Mouse (Mus musculus) liver, embryonic 13.5 days (tissue): ENCODE measurements around the gene Uncx. TPM values are rescaled to one million over a fixed set of nuclear protein-coding genes. Genes with fewer than 3 reads are reported as not detected.
"Not testable (repeated sequence)": the region's sequence is repeated elsewhere in the genome, so short reads cannot be mapped to it uniquely, and the experiment has no call there.

Experiments
- ATAC-seq: fragments of 200-750 bp; cut with Nextera tagmentation; 2 replicates; pipeline ENCODE4 v1.8.0; 2017; ENCODE audit warnings: low read depth, mild to moderate bottlenecking, moderate number of reproducible peaks, moderate library complexity
- DNase-seq: peaks from one replicate; pipeline ENCODE4 v3.0.0; 2022
- H3K27ac ChIP-seq: fragments of 300-500 bp; sonication (generic); 2 replicates; pipeline ENCODE4 v1.5.1; 2015; ENCODE audit warnings: moderate library complexity, mild to moderate bottlenecking, inconsistent platforms
- H3K27me3 ChIP-seq: fragments of 300-500 bp; sonication (generic); 2 replicates; pipeline ENCODE4 v1.6.1; 2015; ENCODE audit warnings: mild to moderate bottlenecking, inconsistent platforms
- H3K36me3 ChIP-seq: fragments of 300-500 bp; sonication (generic); 2 replicates; pipeline ENCODE4 v1.6.1; 2015; ENCODE audit warnings: mild to moderate bottlenecking, inconsistent platforms
- H3K4me1 ChIP-seq: fragments of 300-500 bp; sonication (generic); replicated peaks from 2 replicates; pipeline ENCODE4 v1.6.1; 2015; ENCODE audit warnings: inconsistent platforms
- H3K4me2 ChIP-seq: fragments of 300-500 bp; sonication (generic); 2 replicates; pipeline ENCODE4 v1.6.1; 2015; ENCODE audit warnings: inconsistent platforms, mild to moderate bottlenecking, moderate library complexity
- H3K4me3 ChIP-seq: fragments of 300-500 bp; sonication (generic); replicated peaks from 2 replicates; pipeline ENCODE4 v1.5.1; 2015; ENCODE audit warnings: mild to moderate bottlenecking, inconsistent platforms
- H3K9ac ChIP-seq: fragments of 300-500 bp; sonication (generic); 2 replicates; pipeline ENCODE4 v1.6.1; 2015; ENCODE audit warnings: mild to moderate bottlenecking, inconsistent platforms
- H3K9me3 ChIP-seq: fragments of 300-500 bp; sonication (generic); replicated peaks from 2 replicates; pipeline ENCODE4 v1.6.1; 2016; ENCODE audit warnings: inconsistent platforms
- whole genome bisulfite sequencing: fragments of 180-500 bp; shearing (Covaris S2); methylation state at CpG from one replicate; pipeline ENCODE4 v1.1.7; 2015; ENCODE audit not compliant: insufficient replicate concordance; 5-methylcytosine and 5-hydroxymethylcytosine counted together
- polyA plus RNA-seq: library from polyadenylated mRNA; unstranded; fragments of >200 nt; fragmentation: Nextera tagmentation; extraction: Ambion mirVana; gene quantifications from 2 replicates; pipeline ENCODE4 v1.2.1, GENCODE M21; 2015

Gene Uncx
- polyA plus RNA-seq, 1 experiment from 2014 or later: not detected

GRCm38 (mm10) chr5:139590682-139591360, 47.5 kb downstream of the Uncx start:
- not testable (repeated sequence) for ATAC-seq, H3K4me3 ChIP-seq, DNase-seq, H3K4me1 ChIP-seq, H3K9ac ChIP-seq, H3K27ac ChIP-seq, H3K9me3 ChIP-seq, H3K36me3 ChIP-seq, H3K4me2 ChIP-seq
- H3K27me3 ChIP-seq: peaks cover 56% of the 10 kb centered on the region
- WGBS: 27% methylated on average over 6 of the region's 6 CpGs

- 66% methylated on average over 3 of the region's 3 CpGs for WGBS
- ATAC-seq: no peak
- no peak overlapping the region for H3K9ac ChIP-seq
- H3K27me3 ChIP-seq: peaks cover 54% of the 10 kb centered on the region
- DNase-seq: no peak
- H3K36me3 ChIP-seq: no peaks in the 10 kb centered on the region
- H3K27ac ChIP-seq: no peak overlapping the region
- no peaks in the 10 kb centered on the region for H3K4me1 ChIP-seq
- no peak overlapping the region for H3K4me3 ChIP-seq
- no peak overlapping the region for H3K4me2 ChIP-seq
- no peaks in the 10 kb centered on the region for H3K9me3 ChIP-seq
Measured at GRCm38 (mm10) chr5:139592011-139592410, 48.7 kb downstream of the Uncx start.

DNA sequence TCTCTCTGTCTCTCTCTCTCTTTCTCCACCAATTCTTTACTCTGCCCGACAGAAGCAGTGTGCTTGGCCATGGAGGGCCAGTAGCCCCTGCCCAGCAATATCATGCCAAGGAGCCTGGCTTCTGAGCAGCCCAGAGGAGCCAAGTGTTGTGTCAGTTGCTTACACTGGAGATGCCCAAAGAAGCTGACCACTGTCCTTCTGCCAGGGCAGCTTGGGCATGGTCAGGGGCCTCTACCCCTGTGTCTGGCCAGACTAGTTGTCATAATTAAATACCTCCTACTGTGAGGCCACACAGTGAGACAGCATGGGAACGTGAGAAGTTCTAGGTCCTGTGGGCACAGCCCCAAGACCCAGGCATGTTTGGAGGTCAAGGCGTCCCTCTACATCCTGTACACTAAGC, 49.6 kb downstream of the Uncx start:
- DNase-seq (no peak), ATAC-seq (no peak)
- H3K9ac ChIP-seq: no peak overlapping the region
- H3K4me1 ChIP-seq: no peaks in the 10 kb centered on the region
- no peaks in the 10 kb centered on the region for H3K36me3 ChIP-seq
- H3K4me3 ChIP-seq: no peak overlapping the region
- WGBS: 53% methylated on average over 3 of the region's 3 CpGs
- H3K4me2 ChIP-seq: no peak overlapping the region
- H3K9me3 ChIP-seq: no peaks in the 10 kb centered on the region
- no peak overlapping the region for H3K27ac ChIP-seq
- peaks cover 59% of the 10 kb centered on the region for H3K27me3 ChIP-seq

- WGBS: 18% methylated on average over 21 of the region's 21 CpGs
- ATAC-seq: no peak
- Histone ChIP-seq H3K27me3 (peaks cover 66% of the 10 kb centered on the region), H3K4me2 (no peak overlapping the region), H3K27ac (no peak overlapping the region), H3K4me1 (no peaks in the 10 kb centered on the region), H3K9me3 (no peaks in the 10 kb centered on the region), H3K9ac (no peak overlapping the region), H3K4me3 (no peak overlapping the region), H3K36me3 (no peaks in the 10 kb centered on the region)
- no peak for DNase-seq
Measured at GRCm38 (mm10) chr5:139593746-139594145, 50.5 kb downstream of the Uncx start.

- ATAC-seq: no peak
- H3K9ac ChIP-seq: no peak overlapping the region
- DNase-seq: no peak
- no peak overlapping the region for H3K27ac ChIP-seq
- no peaks in the 10 kb centered on the region for H3K9me3 ChIP-seq
- peaks cover 78% of the 10 kb centered on the region for H3K27me3 ChIP-seq
- WGBS: 77% methylated on average over 14 of the region's 14 CpGs
- no peak overlapping the region for H3K4me3 ChIP-seq
- no peaks in the 10 kb centered on the region for H3K36me3 ChIP-seq
- H3K4me2 ChIP-seq: no peak overlapping the region
- no peaks in the 10 kb centered on the region for H3K4me1 ChIP-seq
Measured at GRCm38 (mm10) chr5:139595001-139595400, 51.7 kb downstream of the Uncx start.

Other genes starting within 250 kb of the Uncx start
- gene Adap1, start 217.9 kb upstream of the Uncx start, polyA plus RNA-seq: 2.6 and 3.3 TPM in 2 replicates
- gene Cox19, start 192.1 kb upstream of the Uncx start, polyA plus RNA-seq: 68.5 and 72.3 TPM in 2 replicates
- gene Cyp2w1, start 190.9 kb upstream of the Uncx start, polyA plus RNA-seq: not detected in 2 replicates
- 18.8 and 20.2 TPM in 2 replicates for gene Gpr146, start 165.8 kb upstream of the Uncx start, polyA plus RNA-seq
- gene C130050O18Rik, start 138.2 kb upstream of the Uncx start, polyA plus RNA-seq: 0.89 and 1.1 TPM in 2 replicates
- gene Gper1, start 120.3 kb upstream of the Uncx start, polyA plus RNA-seq: 0.17 and 0.31 TPM in 2 replicates
- 26.2 and 26.4 TPM in 2 replicates for gene 3110082I17Rik, start 83.0 kb upstream of the Uncx start, polyA plus RNA-seq
- 2.0 and 2.8 TPM in 2 replicates for gene Zfand2a, start 58.9 kb upstream of the Uncx start, polyA plus RNA-seq
- gene Micall2, start 192.8 kb downstream of the Uncx start, polyA plus RNA-seq: 9.8 and 12.1 TPM in 2 replicates
- gene Ints1, start 232.2 kb downstream of the Uncx start, polyA plus RNA-seq: 12.7 and 13.8 TPM in 2 replicates
- gene Mafk, start 248.0 kb downstream of the Uncx start, polyA plus RNA-seq: 41.6 and 44.9 TPM in 2 replicates